Mouse (Mus musculus) megakaryocyte, embryonic 14.5 days (primary cell): ENCODE data around the gene Eef1g. TPM values are rescaled to one million over a fixed set of nuclear protein-coding genes. Genes with fewer than 3 reads are reported as not detected.
"Not testable (repeated sequence)": the region's sequence is repeated elsewhere in the genome, so short reads cannot be mapped to it uniquely, and the experiment has no call there.

Experiments
- H3K27me3 ChIP-seq: replicated peaks from 2 replicates; pipeline ENCODE3; 2012; ENCODE audit warnings: inconsistent platforms
- H3K36me3 ChIP-seq: replicated peaks from 2 replicates; pipeline ENCODE3; 2012; ENCODE audit warnings: low read length, inconsistent platforms, mixed read lengths
- H3K4me1 ChIP-seq: 2 replicates; pipeline ENCODE4 v1.6.1; 2012; ENCODE audit warnings: inconsistent platforms
- H3K4me3 ChIP-seq: replicated peaks from 2 replicates; pipeline ENCODE3; 2012; ENCODE audit warnings: moderate library complexity, mild to moderate bottlenecking, inconsistent platforms
- H3K9me3 ChIP-seq: 2 replicates; pipeline ENCODE4 v1.6.1; 2012; ENCODE audit warnings: inconsistent platforms
- FLI1 ChIP-seq: IDR thresholded peaks from 2 replicates; pipeline ENCODE4 v1.6.1; 2012; ENCODE audit warnings: low read length, inconsistent platforms, mixed read lengths
- GATA1 ChIP-seq: IDR thresholded peaks from 3 replicates; pipeline ENCODE4 v1.6.1; 2012; ENCODE audit warnings: mixed read lengths, low read length, inconsistent platforms, borderline replicate concordance
- polyA plus RNA-seq: library from polyadenylated mRNA; stranded (reverse); fragments of >175 nt; gene quantifications from 2 replicates; pipeline ENCODE4 v1.2.3, GENCODE M21; 2012; ENCODE audit warnings: low replicate concordance; ENCODE audit not compliant: insufficient read depth

The Eef1g gene
- polyA plus RNA-seq, 1 experiment: 78.5 TPM

DNA sequence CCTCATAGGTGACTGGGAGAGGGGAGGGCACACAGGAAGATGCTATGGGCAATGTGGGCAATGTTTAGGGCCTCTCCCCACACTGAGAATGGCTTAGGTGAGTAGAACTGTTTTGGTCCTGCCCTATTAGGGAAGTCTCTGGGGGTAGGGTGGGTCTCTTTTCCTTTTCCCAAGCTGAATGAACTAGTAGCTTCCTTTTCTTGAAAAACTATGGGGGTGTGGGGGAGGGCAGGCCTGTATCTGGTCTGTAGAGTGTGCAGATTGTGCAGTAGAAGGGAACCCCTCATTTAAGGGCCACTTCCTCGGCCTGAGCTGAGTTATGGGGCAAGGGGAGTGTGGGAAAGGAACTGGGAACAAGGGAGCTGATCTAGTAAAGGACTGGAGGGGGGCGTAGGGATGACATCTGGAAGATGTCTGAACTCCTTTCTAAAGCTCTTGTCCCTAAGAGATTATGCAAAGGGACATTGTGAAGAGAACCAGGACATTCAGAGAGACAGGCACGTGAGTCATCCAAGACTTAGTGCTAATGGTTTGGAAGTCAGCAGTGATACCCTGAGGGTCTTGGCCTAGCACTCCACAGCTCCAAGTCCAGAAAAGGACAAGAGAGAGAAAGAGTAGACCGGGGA is 24.5 kb downstream of the Eef1g start:
- H3K4me1 ChIP-seq: peaks cover 44% of the 10 kb centered on the region
- H3K9me3 ChIP-seq: no peaks in the 10 kb centered on the region
- TF ChIP-seq GATA1 (no peak), FLI1 (no peak)
- H3K36me3 ChIP-seq: no peaks in the 10 kb centered on the region
- peaks cover 50% of the 10 kb centered on the region for H3K27me3 ChIP-seq
- peak overlapping the region; percentile 72 for H3K4me3 ChIP-seq

DNA sequence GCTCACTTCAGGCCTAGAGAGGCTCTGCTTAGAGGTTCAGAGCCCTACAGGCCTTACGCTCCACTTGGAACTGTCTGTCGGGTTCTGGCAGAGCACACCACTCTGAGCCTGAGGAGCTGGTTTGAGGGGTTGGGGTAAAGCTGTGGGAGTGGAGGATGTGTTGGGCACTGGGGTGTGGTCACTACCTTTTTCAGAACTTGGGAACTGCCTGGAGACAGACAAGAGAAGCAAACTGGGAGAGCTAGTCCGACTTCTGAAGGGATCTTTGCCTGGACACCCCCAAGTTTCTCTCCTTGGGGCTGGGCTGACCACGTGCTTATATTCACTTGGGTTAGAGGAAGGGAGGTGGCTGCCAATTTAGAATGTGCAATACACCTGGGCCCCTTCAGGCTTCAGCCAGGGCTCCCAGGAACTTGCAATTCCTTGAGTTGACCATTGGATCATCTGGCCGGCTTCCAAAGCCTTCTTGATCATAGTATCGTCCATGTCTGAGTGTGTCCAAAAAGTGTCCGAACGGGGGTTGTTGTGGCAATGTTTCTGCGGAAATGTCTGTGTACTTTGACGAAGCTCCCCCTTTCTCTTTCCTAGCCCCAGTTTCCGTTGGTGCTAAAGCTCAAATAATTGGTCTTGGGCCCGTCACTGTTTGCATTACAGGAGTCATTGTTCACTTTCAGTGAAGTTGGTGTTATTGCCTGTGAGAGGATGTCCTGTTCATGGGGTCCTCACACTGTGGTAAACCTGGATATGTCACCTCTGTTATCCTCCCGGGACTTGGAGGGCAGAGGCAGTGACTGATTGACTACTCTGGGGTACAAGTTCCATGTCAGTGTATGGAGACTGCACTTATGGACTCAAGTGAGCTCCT is 25.3 kb downstream of the Eef1g start:
- no peaks in the 10 kb centered on the region for H3K9me3 ChIP-seq
- H3K27me3 ChIP-seq: peaks cover 45% of the 10 kb centered on the region
- H3K36me3 ChIP-seq: no peaks in the 10 kb centered on the region
- peaks cover 48% of the 10 kb centered on the region for H3K4me1 ChIP-seq
- no peak for TF ChIP-seq FLI1
- peak overlapping the region; percentile 81 for H3K4me3 ChIP-seq

DNA sequence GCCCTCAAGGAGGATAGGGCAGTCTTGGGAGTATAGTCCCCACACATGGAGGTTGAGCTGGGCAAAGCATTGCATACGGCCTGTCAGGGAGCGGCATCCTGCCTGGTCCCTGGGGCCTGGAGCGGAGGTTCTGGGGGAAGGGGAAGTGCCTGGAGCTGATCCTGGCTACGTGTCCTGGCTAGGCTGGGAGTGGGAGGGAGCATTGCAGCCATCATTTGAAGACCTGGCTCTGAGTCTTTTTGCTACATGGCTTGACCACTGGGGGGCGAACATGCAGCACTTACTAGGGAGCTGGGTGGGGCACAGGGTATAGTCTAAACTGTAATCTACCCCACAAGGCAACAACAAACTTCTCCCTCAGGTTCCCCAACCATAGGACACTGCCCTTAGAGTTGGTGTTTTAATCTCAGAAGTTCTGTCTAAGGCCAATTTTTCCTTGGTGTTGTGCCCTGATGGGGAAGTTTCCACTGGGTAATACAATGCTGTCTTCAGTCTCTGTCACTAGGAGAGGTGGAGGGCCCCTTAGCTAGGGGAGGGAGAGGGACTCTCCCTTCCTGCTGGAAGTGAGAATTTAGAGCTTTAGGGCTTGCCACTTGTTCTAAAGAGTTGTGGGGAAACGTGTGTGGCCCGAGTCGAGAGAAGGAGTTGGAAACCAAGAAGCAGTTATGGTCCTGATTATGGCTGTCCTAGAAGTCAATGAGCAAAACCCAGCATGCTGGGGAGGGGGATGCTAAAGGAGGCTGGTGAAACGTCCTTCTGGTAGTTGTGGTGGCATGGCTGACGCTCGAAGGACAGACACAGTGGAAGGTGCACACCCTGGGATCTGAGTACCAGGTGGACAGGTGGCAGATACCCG is 26.2 kb downstream of the Eef1g start:
- Histone ChIP-seq H3K4me1 (peaks cover 54% of the 10 kb centered on the region), H3K27me3 (peaks cover 37% of the 10 kb centered on the region), H3K4me3 (peak overlapping the region; percentile 81), H3K9me3 (no peaks in the 10 kb centered on the region), H3K36me3 (no peaks in the 10 kb centered on the region)
- TF ChIP-seq FLI1: no peak
- no peak for TF ChIP-seq GATA1

DNA sequence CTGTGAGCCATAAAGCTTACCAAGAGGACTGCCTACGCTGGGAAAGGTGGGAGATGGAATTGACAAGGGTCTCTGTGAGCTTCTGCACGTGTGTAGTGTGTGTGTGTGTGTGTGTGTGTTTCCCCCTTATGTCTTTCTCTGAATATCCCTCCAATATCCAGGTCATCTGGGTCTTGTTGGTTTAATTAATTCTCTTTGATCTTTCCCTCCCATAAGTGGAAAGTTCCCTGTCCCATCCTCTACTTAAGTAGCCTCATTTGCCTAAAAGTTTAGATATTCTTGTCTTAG is 26.7 kb downstream of the Eef1g start:
- H3K27me3 ChIP-seq: peaks cover 31% of the 10 kb centered on the region
- peak overlapping the region; percentile 64 for H3K4me3 ChIP-seq
- no peaks in the 10 kb centered on the region for H3K9me3 ChIP-seq
- peaks cover 54% of the 10 kb centered on the region for H3K4me1 ChIP-seq
- no peaks in the 10 kb centered on the region for H3K36me3 ChIP-seq
- no peak for TF ChIP-seq FLI1
- TF ChIP-seq GATA1: no peak

DNA sequence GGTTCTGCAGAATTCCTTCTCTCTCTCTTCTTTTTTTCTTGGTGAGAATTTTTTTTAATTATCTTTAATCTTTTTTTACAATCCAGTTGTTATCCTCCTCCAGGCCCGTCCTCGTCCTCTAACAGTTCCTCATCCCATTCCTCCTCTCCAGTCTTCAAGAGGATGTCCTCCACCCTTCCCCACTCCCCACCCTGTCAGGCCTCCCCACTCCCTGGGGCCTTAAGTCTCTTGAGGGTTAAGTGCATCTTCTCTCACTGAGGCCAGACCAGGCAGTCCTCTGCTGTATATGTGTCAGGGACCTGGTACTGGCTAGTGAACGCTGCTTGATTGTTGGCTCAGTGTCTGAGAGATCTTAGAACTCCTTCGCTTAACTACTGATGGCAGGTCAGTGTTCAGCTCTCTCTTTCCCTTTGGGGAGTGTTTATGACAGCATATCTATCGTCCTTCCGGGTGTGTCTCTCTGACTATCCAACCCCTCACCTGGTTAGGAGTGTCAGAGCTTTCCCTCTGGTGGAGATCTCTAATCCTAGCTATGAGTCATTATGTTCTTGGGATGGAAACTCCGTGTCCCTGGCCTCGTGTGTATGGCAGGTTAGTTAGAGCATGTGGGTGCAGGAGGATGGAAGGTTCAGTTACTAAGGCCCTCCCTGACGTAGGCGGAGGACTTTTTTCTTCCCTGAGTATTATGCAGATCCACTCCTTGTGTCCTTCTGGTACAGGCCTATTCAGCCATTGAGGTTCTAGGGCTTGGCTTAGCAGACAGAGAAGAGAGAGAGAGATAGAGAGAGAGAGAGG is 28.2 kb downstream of the Eef1g start:
- TF ChIP-seq GATA1 (no peak), FLI1 (no peak)
- no peaks in the 10 kb centered on the region for H3K9me3 ChIP-seq
- H3K27me3 ChIP-seq: peaks cover 17% of the 10 kb centered on the region
- H3K36me3 ChIP-seq: peaks cover 2% of the 10 kb centered on the region
- H3K4me1 ChIP-seq: peaks cover 41% of the 10 kb centered on the region
- no peak overlapping the region for H3K4me3 ChIP-seq

DNA sequence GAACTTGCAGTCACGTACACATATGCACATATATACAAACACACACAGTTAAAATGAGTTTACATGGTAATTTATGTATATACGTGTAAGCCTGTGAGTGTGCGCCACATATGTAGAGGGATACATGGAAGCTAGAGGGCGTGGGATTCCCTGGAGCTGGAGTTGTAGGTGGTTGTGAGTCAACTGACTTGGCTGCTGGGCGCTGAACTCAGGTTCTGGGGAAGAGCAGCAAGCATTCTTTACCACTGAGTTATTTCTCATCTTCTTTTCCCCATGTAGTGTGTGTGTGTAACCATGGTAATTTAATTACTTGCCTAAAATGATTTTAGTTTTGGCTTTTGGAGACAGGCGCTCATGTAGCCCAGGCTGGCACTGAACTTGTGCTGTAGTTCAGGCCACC is 29.8 kb downstream of the Eef1g start:
- Histone ChIP-seq H3K36me3 (peaks cover 7% of the 10 kb centered on the region), H3K4me3 (no peak overlapping the region), H3K27me3 (peaks cover 3% of the 10 kb centered on the region), H3K4me1 (peaks cover 41% of the 10 kb centered on the region), H3K9me3 (no peaks in the 10 kb centered on the region)
- TF ChIP-seq GATA1 (no peak), FLI1 (no peak)

DNA sequence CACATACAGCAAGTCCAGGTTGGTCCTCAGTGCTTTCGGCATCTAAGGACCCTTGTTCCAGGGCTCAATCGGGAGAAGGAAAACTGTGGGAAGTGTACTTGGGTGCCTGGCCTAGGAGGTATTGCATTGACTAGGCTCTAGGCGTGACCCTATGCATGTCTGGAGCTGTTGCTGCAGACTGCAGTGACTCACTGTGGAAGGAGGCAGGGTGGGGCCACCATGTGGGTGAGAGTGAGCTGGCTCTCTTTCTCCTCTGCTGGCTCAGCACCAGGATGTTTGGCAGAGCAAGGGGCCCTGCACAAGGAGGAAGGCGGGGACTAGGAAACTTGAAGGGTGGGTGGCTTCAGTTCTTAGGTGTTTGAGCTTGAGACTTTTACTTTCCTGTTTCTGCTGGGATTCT is 30.7 kb downstream of the Eef1g start:
- Histone ChIP-seq H3K4me1 (peaks cover 38% of the 10 kb centered on the region), H3K4me3 (peak overlapping the region; percentile 66)

DNA sequence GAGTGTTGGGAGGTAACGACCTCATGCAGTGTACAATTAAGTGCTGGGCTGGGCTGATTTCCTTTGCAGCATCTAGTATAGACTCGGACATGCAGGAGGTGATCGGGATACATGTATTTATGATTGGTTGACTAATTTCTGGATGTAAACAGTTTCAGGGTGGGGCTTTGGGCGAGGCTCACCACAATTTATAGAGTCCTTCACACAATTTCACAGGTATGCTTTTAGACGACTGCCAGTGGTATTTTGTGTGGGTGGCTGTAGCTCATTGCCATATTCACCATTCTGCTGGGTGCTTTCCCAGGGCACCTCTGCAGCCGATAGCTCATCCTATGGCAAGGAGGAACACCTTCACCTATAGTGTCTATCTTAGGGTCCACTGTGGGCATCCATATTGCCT is 31.7 kb downstream of the Eef1g start:
- peaks cover 19% of the 10 kb centered on the region for H3K36me3 ChIP-seq
- H3K9me3 ChIP-seq: no peaks in the 10 kb centered on the region
- TF ChIP-seq FLI1: no peak
- TF ChIP-seq GATA1: no peak
- H3K4me1 ChIP-seq: peaks cover 28% of the 10 kb centered on the region
- H3K4me3 ChIP-seq: no peak overlapping the region
- H3K27me3 ChIP-seq: peaks cover 2% of the 10 kb centered on the region

More for the DNA sequence above, 30.7 kb downstream of the Eef1g start:
- Histone ChIP-seq H3K27me3 (peaks cover 2% of the 10 kb centered on the region), H3K36me3 (peaks cover 17% of the 10 kb centered on the region), H3K9me3 (no peaks in the 10 kb centered on the region)
- TF ChIP-seq FLI1 (no peak), GATA1 (no peak)

DNA sequence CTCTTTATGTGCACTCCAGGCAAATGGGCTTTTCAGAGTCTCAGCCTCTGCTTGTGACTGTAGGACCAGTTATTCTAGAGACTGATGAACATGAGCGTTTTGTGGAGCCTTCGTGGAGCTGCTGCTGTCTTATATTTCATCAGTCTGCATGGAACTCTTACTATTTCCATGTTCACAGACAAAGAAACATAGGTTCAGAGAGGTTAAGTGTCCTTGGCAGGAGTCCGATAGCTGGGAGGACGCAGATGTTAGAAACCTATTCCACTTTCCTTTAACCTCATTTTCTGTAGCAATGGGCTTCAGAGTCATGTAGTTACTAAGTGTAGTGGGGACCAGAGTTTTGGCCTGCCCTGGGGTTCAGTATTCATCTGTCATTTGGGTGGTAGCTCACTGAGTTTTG is 32.4 kb downstream of the Eef1g start:
- H3K36me3 ChIP-seq: peaks cover 20% of the 10 kb centered on the region
- peaks cover 28% of the 10 kb centered on the region for H3K4me1 ChIP-seq
- H3K27me3 ChIP-seq: peaks cover 2% of the 10 kb centered on the region
- no peak overlapping the region for H3K4me3 ChIP-seq
- no peaks in the 10 kb centered on the region for H3K9me3 ChIP-seq
- TF ChIP-seq FLI1 (no peak), GATA1 (no peak)

DNA sequence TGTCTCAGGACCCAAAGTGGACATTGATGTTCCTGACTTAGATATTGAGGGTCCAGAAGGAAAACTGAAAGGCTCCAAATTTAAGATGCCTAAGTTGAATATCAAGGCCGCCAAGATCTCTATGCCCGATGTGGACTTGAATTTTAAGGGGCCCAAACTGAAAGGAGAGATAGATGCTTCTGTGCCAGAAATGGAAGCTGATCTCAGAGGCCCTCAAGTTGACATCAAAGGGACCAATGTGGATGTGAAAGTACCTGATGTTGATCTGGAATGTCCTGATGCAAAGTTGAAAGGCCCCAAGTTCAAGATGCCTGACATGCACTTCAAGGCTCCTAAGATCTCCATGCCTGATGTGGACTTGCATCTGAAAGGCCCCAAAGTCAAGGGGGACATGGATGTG is 40.1 kb downstream of the Eef1g start:
- H3K36me3 ChIP-seq, H3K27me3 ChIP-seq: not testable (repeated sequence)

More for the DNA sequence above, 40.1 kb downstream of the Eef1g start:
- H3K4me3 ChIP-seq, H3K9me3 ChIP-seq, H3K4me1 ChIP-seq: not testable (repeated sequence)
